In genomic region chr11:53762827-53763495, GRCm38 (mm10) we compare ENCODE assay signal across 9 mouse cellular contexts. TPM values are rescaled to one million over a fixed set of nuclear protein-coding genes. Genes with fewer than 3 reads are reported as not detected.
A peak's percentile ranks its signal among the peaks of the same experiment; 100 is the strongest.
DNase-seq lines count a peak whose midpoint lies in the region; ATAC-seq and TF ChIP-seq lines count a peak whose summit lies in the region.
"Had no signal": no experiment of that assay in that cellular context is flagged by ENCODE, and none has a peak within 500 bp of the region (broad histone marks: within the 10 kb centered on the region; RNA-seq: fewer than 3 reads in every experiment).

No protein-coding gene starts in this region.

- no peak overlapping the region for H3K27ac ChIP-seq in MEL (ENCODE audit: control insufficient read depth, low read depth, low read length)
- peak overlapping the region; percentile 19; the same call in 1 of the 2 replicates for H3K27ac ChIP-seq in forebrain, embryonic 13.5 days
- H3K27ac ChIP-seq in small intestine, adult 2 months (ENCODE audit: insufficient read depth, low read depth, low read length) = peak overlapping the region; percentile 99

- no peak for TF ChIP-seq RAD21 in MEL (IDR thresholded peaks at IDR 0.05; ENCODE audit: low read depth, low read length)

- peak overlapping the region; percentile 79 for H3K9ac ChIP-seq in MEL (ENCODE audit: control insufficient read depth, low read depth, low read length, poor library complexity, severe bottlenecking)
- H3K9ac ChIP-seq in forebrain, embryonic 13.5 days = peak overlapping the region; percentile 53; the same call in 1 of the 2 replicates

- no peak for TF ChIP-seq POLR2A in MEL (IDR thresholded peaks at IDR 0.05; ENCODE audit: control insufficient read depth in 1 of 2, insufficient read depth in 1 of 2, low read depth in 1 of 2, low read length in 2 of 2, poor library complexity in 1 of 2)
- peak; percentile 21; the same call in 1 of the 2 replicates for TF ChIP-seq POLR2A in small intestine, adult 2 months (IDR thresholded peaks at IDR 0.05; ENCODE audit: low read depth, low read length)

- 0 out of 2 replicates have a peak, but pooled peaks have one; percentile 17 for ATAC-seq in forebrain, embryonic 13.5 days
- ATAC-seq in megakaryocyte, adult 5-6 weeks (ENCODE audit: poor library complexity, severe bottlenecking) = peak; percentile 33

- DNase-seq in MEL (ENCODE audit: low read depth, low spot score) = peak; percentile 69
- peak; percentile 31 for DNase-seq in c-Kit-positive CD71-positive TER-119-positive erythroid progenitor cells, embryonic 14.5 days (ENCODE audit: low spot score)
- peak; percentile 91 for DNase-seq in heart, postnatal 4 days
- DNase-seq in layer of hippocampus, postnatal 10 days (ENCODE audit: low spot score in 2 of 2) = peak; percentile 50 to 62
- peak; percentile 69 for DNase-seq in yolk sac, embryonic 10.5 days (ENCODE audit: low spot score)

- 8% methylated on average over 23 of the region's 23 CpGs for WGBS in forebrain, embryonic 13.5 days
- under 1% methylated on average over 23 of the region's 23 CpGs for WGBS in small intestine, adult 2 months

- peaks cover 0 to 7% of the 10 kb centered on the region in 2 experiments; a peak in 2 of 4 replicates for H3K36me3 ChIP-seq in MEL (ENCODE audit: control insufficient read depth in 1 of 2, insufficient read depth in 2 of 2, low read length in 2 of 2)
- H3K36me3 ChIP-seq in forebrain, embryonic 13.5 days (ENCODE audit: poor library complexity, severe bottlenecking) = no peaks in the 10 kb centered on the region
- no peaks in the 10 kb centered on the region for H3K36me3 ChIP-seq in small intestine, adult 2 months (ENCODE audit: control insufficient read depth, insufficient read depth, low read length)

- H3K4me1 ChIP-seq in MEL (ENCODE audit: control insufficient read depth in 1 of 2, insufficient read depth in 2 of 2, low read length in 2 of 2) = peaks cover 2 to 8% of the 10 kb centered on the region in 2 experiments; a peak in 3 of 4 replicates
- H3K4me1 ChIP-seq in forebrain, embryonic 13.5 days = peaks cover 37% of the 10 kb centered on the region
- H3K4me1 ChIP-seq in small intestine, adult 2 months (ENCODE audit: control insufficient read depth, insufficient read depth, insufficient read length, low read length) = peaks cover 58% of the 10 kb centered on the region

- peaks cover 0 to 3% of the 10 kb centered on the region in 2 experiments; a peak in 1 of 4 replicates for H3K27me3 ChIP-seq in MEL (ENCODE audit: control insufficient read depth in 1 of 2, insufficient read depth in 2 of 2, low read length in 2 of 2)
- peaks cover 47% of the 10 kb centered on the region for H3K27me3 ChIP-seq in forebrain, embryonic 13.5 days
- H3K27me3 ChIP-seq in small intestine, adult 2 months (ENCODE audit: control insufficient read depth, insufficient read depth, low read length) = no peaks in the 10 kb centered on the region

- no peaks in the 10 kb centered on the region; the same call in 1 of the 2 replicates for H3K79me2 ChIP-seq in MEL (ENCODE audit: control insufficient read depth, insufficient read depth, low read length, poor library complexity)

- no peak for TF ChIP-seq EP300 in MEL (IDR thresholded peaks at IDR 0.05; ENCODE audit: low read depth in 1 of 2, low read length in 2 of 2)

- H3K9me3 ChIP-seq in MEL (replicated peaks; ENCODE audit: insufficient read depth, low read length) = no peaks in the 10 kb centered on the region
- no peaks in the 10 kb centered on the region for H3K9me3 ChIP-seq in forebrain, embryonic 13.5 days (replicated peaks)

- peak overlapping the region; percentile 66 for H3K4me3 ChIP-seq in MEL (ENCODE audit: control insufficient read depth in 1 of 2, insufficient read depth in 1 of 2, low read depth in 2 of 2, low read length in 2 of 2)
- H3K4me3 ChIP-seq in forebrain, embryonic 13.5 days = peak overlapping the region; percentile 35
- peak overlapping the region; percentile 62 for H3K4me3 ChIP-seq in small intestine, adult 2 months (ENCODE audit: low read depth, low read length)

- no peak for TF ChIP-seq CTCF in MEL (IDR thresholded peaks at IDR 0.05 in 2 of 3, conservative IDR thresholded peaks at IDR 0.05 in 1 of 3; ENCODE audit: control insufficient read depth in 1 of 3, insufficient read depth in 1 of 3, low read depth in 2 of 3, low read length in 3 of 3, poor library complexity in 1 of 3, severe bottlenecking in 1 of 3)
- TF ChIP-seq CTCF in small intestine, adult 2 months (IDR thresholded peaks at IDR 0.05; ENCODE audit: extremely low read depth, insufficient read length, insufficient replicate concordance, low read depth, low read length) = no peak

- peak overlapping the region; percentile 74 for H3K4me2 ChIP-seq in forebrain, embryonic 13.5 days

TF ChIP-seq in MEL, 35 proteins besides CTCF, POLR2A, EP300 and RAD21:
- TF ChIP-seq ZNF384 (IDR thresholded peaks at IDR 0.05; ENCODE audit: low read depth, low read length) (0 out of 2 replicates have a peak, but pooled peaks have one; percentile 15), GATA1 (IDR thresholded peaks at IDR 0.05; ENCODE audit: low read depth, low read length) (0 out of 2 replicates have a peak, but pooled peaks have one; percentile 8), MYB (IDR thresholded peaks at IDR 0.05; ENCODE audit: low read depth, low read length) (no peak), MEF2A (IDR thresholded peaks at IDR 0.05; ENCODE audit: extremely low read depth, insufficient replicate concordance, low read depth, low read length, poor library complexity, severe bottlenecking) (no peak), BHLHE40 (IDR thresholded peaks at IDR 0.05; ENCODE audit: borderline replicate concordance, low read depth, low read length) (no peak), ELF1 (IDR thresholded peaks at IDR 0.05; ENCODE audit: low read depth, low read length) (peak; percentile 47; the same call in 1 of the 2 replicates), SIN3A (IDR thresholded peaks at IDR 0.05; ENCODE audit: low read length) (no peak; the same call in 1 of the 2 replicates), KAT2A (conservative IDR thresholded peaks at IDR 0.05; ENCODE audit: low read depth, low read length) (no peak), RCOR1 (IDR thresholded peaks at IDR 0.05; ENCODE audit: low read depth, low read length) (peak; percentile 27; the same call in 1 of the 2 replicates), HCFC1 (IDR thresholded peaks at IDR 0.05; ENCODE audit: low read depth, low read length) (no peak), ZKSCAN1 (IDR thresholded peaks at IDR 0.05; ENCODE audit: low read depth, low read length) (no peak), NRF1 (IDR thresholded peaks at IDR 0.05; ENCODE audit: insufficient read depth, low read depth, low read length, poor library complexity, severe bottlenecking) (0 out of 2 replicates have a peak, but pooled peaks have one; percentile 9)
TF ChIP-seq in MEL: peak in this region for 5.

RNA-seq across cellular contexts. Expression of gene Irf1, which starts 6.9 kb away (rescaled TPM):
- total RNA-seq in MEL (2012; rRNA removed) = 0.46 and 0.73 TPM in 2 replicates
- polyA plus RNA-seq in MEL (2012; ENCODE audit: insufficient read depth in 1 of 2, insufficient read length in 2 of 2, low read depth in 1 of 2, low replicate concordance in 2 of 2, missing spikeins in 1 of 2) = 1 to 10 TPM in 1 of 2 experiments, not detected in 1; 1.9 TPM
- polyA plus RNA-seq in forebrain, embryonic 13.5 days (2015; fragmentation: Nextera tagmentation; extraction: Ambion mirVana) = 2.6 and 2.7 TPM in 2 replicates
- total RNA-seq in heart, postnatal 4 days (2021) = 10 to 100 TPM; 11.8 to 12.2 TPM
- total RNA-seq in layer of hippocampus, postnatal 10 days (2021) = 1 to 10 TPM; 5.1 to 5.7 TPM
- 37.2 and 38.5 TPM in 2 replicates for total RNA-seq in megakaryocyte, adult 5-6 weeks (2015)
- 78.4 and 93.1 TPM in 2 replicates for total RNA-seq in megakaryocyte, adult 5-6 weeks (2017)
- polyA plus RNA-seq in small intestine, adult 2 months (2012; rRNA removed) = 93.3 and 233 TPM in 2 replicates

RNA-seq across cellular contexts. Expression of gene Gm17334, which starts 10.0 kb away (rescaled TPM):
- total RNA-seq in MEL (2012; rRNA removed) = not detected in 2 replicates
- polyA plus RNA-seq in MEL (2012; ENCODE audit: insufficient read depth in 1 of 2, insufficient read length in 2 of 2, low read depth in 1 of 2, low replicate concordance in 2 of 2, missing spikeins in 1 of 2) = not detected
- not detected in 2 replicates for polyA plus RNA-seq in forebrain, embryonic 13.5 days (2015; fragmentation: Nextera tagmentation; extraction: Ambion mirVana)
- not detected for total RNA-seq in heart, postnatal 4 days (2021)
- not detected for total RNA-seq in layer of hippocampus, postnatal 10 days (2021)
- total RNA-seq in megakaryocyte, adult 5-6 weeks (2015) = not detected in 2 replicates
- not detected in 2 replicates for total RNA-seq in megakaryocyte, adult 5-6 weeks (2017)
- 0.25 and 1.6 TPM in 2 replicates for polyA plus RNA-seq in small intestine, adult 2 months (2012; rRNA removed)

RNA-seq across cellular contexts. Expression of gene Il5, which starts 42.4 kb away (rescaled TPM):
- total RNA-seq in MEL (2012; rRNA removed) = not detected in 2 replicates
- not detected for polyA plus RNA-seq in MEL (2012; ENCODE audit: insufficient read depth in 1 of 2, insufficient read length in 2 of 2, low read depth in 1 of 2, low replicate concordance in 2 of 2, missing spikeins in 1 of 2)
- not detected in 2 replicates for polyA plus RNA-seq in forebrain, embryonic 13.5 days (2015; fragmentation: Nextera tagmentation; extraction: Ambion mirVana)
- not detected for total RNA-seq in heart, postnatal 4 days (2021)
- not detected for total RNA-seq in layer of hippocampus, postnatal 10 days (2021)
- total RNA-seq in megakaryocyte, adult 5-6 weeks (2015) = not detected in 2 replicates
- not detected in 2 replicates for total RNA-seq in megakaryocyte, adult 5-6 weeks (2017)
- polyA plus RNA-seq in small intestine, adult 2 months (2012; rRNA removed) = not detected in 2 replicates
- polyA plus RNA-seq: gonadal fat pad, adult 2 months had no signal

RNA-seq across cellular contexts. Expression of gene Rad50, which starts 55.8 kb away (rescaled TPM):
- 41.2 and 44.6 TPM in 2 replicates for total RNA-seq in MEL (2012; rRNA removed)
- polyA plus RNA-seq in MEL (2012; ENCODE audit: insufficient read depth in 1 of 2, insufficient read length in 2 of 2, low read depth in 1 of 2, low replicate concordance in 2 of 2, missing spikeins in 1 of 2) = 100 to 1,000 TPM in 1 of 2 experiments, 10 to 100 TPM in 1; 32.6 to 447 TPM
- 17.7 and 18.2 TPM in 2 replicates for polyA plus RNA-seq in forebrain, embryonic 13.5 days (2015; fragmentation: Nextera tagmentation; extraction: Ambion mirVana)
- total RNA-seq in heart, postnatal 4 days (2021) = 10 to 100 TPM; 13.0 to 13.5 TPM
- 10 to 100 TPM in 1 of 2 experiments, 1 to 10 TPM in 1; 9.5 to 10.1 TPM for total RNA-seq in layer of hippocampus, postnatal 10 days (2021)
- 23.9 and 26.7 TPM in 2 replicates for total RNA-seq in megakaryocyte, adult 5-6 weeks (2015)
- 33.7 and 38.1 TPM in 2 replicates for total RNA-seq in megakaryocyte, adult 5-6 weeks (2017)
- polyA plus RNA-seq in small intestine, adult 2 months (2012; rRNA removed) = 0.98 and 2.7 TPM in 2 replicates

Comparison
In these comparisons a context has a peak if more than half of its experiments do, and no peak if none do; other contexts are left out.
1. DNase-seq: peak in every context shown above with its lines; median percentile 91 in heart, postnatal 4 days; 69 in MEL; 69 in yolk sac, embryonic 10.5 days; 56 in layer of hippocampus, postnatal 10 days; 31 in c-Kit-positive CD71-positive TER-119-positive erythroid progenitor cells, embryonic 14.5 days.